Mouse (Mus musculus) cerebellum, postnatal 36 days (tissue): ENCODE data around the gene Slc25a53.
A peak's percentile ranks its signal among the peaks of the same experiment; 100 is the strongest.
"Not testable (repeated sequence)": the region's sequence is repeated elsewhere in the genome, so short reads cannot be mapped to it uniquely, and the experiment has no call there.

Experiments
- DNase-seq, 2 experiments: peaks; one replicate each; pipeline ENCODE4 v3.0.0; 2021 to 2022; ENCODE audit warnings: mixed read lengths in 2 of 2

Gene Slc25a53

GRCm38 (mm10) chrX:136958300-136958699 lies 79.8 kb downstream of the Slc25a53 start:
- DNase-seq = not testable (repeated sequence)

GRCm38 (mm10) chrX:136957583-136958279 lies 80.4 kb downstream of the Slc25a53 start:
- DNase-seq = peak; percentile 81 to 88

GRCm38 (mm10) chrX:136937985-136938384 lies 100.1 kb downstream of the Slc25a53 start:
- no peak for DNase-seq
